Mouse (Mus musculus): ENCODE results near the gene Tmod2. TPM values are rescaled to one million over a fixed set of nuclear protein-coding genes. Genes with fewer than 3 reads are reported as not detected.
"Not testable (repeated sequence)": the region's sequence is repeated elsewhere in the genome, so short reads cannot be mapped to it uniquely, and the experiment has no call there.

Tmod2 gene
- polyA plus RNA-seq, 1 experiment from 2014 or later: 36.0 TPM

DNA sequence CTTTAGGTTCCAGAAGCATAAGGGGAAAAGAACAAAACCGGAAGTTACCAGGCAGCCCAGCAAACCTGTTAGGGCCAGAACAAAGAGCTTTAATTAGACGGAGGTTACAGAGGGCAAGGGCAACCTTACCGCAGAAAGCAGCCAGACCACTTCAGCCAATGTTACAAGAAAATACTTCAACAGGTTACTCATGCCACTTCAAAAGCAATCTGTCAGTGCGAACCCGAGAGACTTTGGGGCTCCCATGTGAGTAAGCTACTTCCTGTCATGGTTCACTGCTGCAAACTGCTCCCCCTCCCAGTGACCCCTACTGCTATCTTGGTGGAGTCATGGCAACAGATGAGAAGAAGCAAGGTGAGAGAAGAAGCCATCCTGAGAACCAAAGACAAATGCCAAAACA, 69.6 kb downstream of the Tmod2 start:
- Histone ChIP-seq H3K4me2 (replicated peaks) (no peak overlapping the region), H3K9me3 (no peaks in the 10 kb centered on the region), H3K4me3 (no peak overlapping the region), H3K9ac (no peak overlapping the region), H3K27me3 (no peaks in the 10 kb centered on the region), H3K27ac (no peak overlapping the region), H3K4me1 (peaks cover 7% of the 10 kb centered on the region; the same call in 1 of the 2 replicates), H3K36me3 (no peaks in the 10 kb centered on the region)
- 28% methylated on average over 5 of the region's 5 CpGs for WGBS
- no peak for ATAC-seq (ENCODE audit: insufficient number of reproducible peaks, insufficient read depth, low FRiP score, low TSS enrichment)

DNA sequence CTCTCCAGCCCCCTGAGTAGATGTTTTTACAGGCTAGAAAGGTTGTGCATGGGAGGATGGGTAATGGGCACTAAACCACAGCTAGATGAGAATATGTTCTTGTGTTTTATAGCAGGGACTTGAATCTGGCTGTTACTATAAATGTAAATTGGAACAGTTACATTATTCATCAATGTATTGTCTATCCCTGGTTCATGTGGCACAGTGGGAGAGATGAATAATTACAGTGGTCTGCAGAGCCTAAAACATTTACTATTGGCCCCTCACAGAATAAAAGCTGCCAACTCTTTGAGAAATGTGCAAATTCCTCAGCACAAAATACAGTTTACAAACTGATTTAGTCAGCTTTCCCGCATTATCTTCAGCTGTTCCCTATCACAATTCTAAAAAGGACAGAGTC, 74.7 kb downstream of the Tmod2 start:
- no peaks in the 10 kb centered on the region for H3K36me3 ChIP-seq
- H3K27ac ChIP-seq: no peak overlapping the region
- WGBS: 87% methylated on average over 1 of the region's 1 CpGs
- peaks cover 3% of the 10 kb centered on the region; the same call in 1 of the 2 replicates for H3K4me1 ChIP-seq
- H3K27me3 ChIP-seq: no peaks in the 10 kb centered on the region
- no peak for ATAC-seq (ENCODE audit: insufficient number of reproducible peaks, insufficient read depth, low FRiP score, low TSS enrichment)
- H3K4me3 ChIP-seq: no peak overlapping the region
- H3K9ac ChIP-seq: no peak overlapping the region
- H3K4me2 ChIP-seq (replicated peaks): no peak overlapping the region
- H3K9me3 ChIP-seq: no peaks in the 10 kb centered on the region

DNA sequence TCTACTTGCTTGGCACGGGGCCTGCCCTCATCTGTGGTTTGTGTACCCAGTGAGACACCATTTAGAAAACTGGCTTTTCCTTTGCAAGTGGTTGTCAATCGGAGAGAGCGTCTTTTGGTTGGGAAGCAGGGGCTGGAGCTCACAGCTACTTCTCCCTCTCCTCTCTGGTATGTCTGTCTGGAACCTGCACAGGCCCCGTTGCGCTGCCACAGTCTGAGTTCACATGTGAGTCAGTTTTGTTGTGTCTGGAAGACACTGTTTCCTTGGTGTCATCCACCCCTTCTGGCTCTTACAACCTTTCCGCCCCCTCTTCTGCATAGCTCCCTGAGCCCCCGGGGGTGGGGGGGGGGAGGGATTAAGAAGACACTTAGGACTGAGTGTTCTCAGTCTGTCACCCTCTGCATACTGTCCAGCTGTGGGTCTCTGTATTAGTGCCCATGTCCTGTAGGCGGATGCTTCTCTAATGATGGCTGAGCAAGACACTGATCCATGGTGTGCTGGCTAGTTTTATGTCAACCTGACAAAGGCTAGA, 76.6 kb downstream of the Tmod2 start:
- ATAC-seq (ENCODE audit: insufficient number of reproducible peaks, insufficient read depth, low FRiP score, low TSS enrichment): no peak
- H3K4me2 ChIP-seq (replicated peaks): no peak overlapping the region
- no peak overlapping the region for H3K27ac ChIP-seq
- H3K9ac ChIP-seq: no peak overlapping the region
- H3K9me3 ChIP-seq: no peaks in the 10 kb centered on the region
- no peaks in the 10 kb centered on the region for H3K27me3 ChIP-seq
- no peaks in the 10 kb centered on the region for H3K4me1 ChIP-seq
- no peak overlapping the region for H3K4me3 ChIP-seq
- no peaks in the 10 kb centered on the region for H3K36me3 ChIP-seq
- WGBS: 90% methylated on average over 8 of the region's 8 CpGs

DNA sequence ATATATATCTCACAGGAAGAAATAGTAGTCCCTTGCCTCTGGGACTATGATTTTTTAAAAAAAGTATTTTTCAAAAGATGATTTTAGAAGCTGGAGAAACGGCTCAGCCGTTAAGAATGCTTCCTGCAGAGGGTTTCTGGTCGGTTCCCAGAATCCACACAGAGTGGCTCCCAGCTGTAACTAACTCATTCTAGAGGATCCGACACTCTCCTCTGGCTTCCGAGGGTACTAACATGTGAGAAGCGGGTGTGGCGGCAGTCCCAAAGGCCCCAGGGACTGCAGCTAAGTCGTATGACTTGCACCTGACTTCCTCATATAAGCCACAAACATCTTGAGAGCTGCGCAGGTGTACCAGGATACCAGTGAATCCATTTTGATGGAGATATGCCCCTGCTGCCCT, 78.1 kb downstream of the Tmod2 start:
- not testable (repeated sequence) for H3K4me1 ChIP-seq

DNA sequence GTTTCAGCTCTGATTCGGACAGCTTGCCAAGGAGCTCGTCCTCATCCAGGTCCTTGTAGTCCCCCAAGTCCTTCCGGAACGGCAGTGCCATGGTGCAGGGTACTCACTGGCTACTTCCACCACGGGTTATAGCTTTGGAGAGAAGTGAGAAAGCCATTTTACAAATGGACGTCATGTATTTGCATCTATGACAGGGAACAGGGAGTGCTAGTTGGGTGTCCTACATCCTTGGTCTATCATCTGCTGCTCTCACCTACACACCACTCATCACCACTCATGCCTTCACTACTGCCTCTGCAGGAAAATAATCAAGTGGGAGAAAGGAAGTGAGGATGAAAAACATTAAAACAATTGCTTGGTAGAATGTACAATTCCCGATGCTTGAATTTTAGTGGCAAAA, 78.7 kb downstream of the Tmod2 start:
- H3K4me2 ChIP-seq (replicated peaks): no peak overlapping the region
- H3K27me3 ChIP-seq: no peaks in the 10 kb centered on the region
- H3K4me3 ChIP-seq: no peak overlapping the region
- WGBS: 89% methylated on average over 7 of the region's 7 CpGs
- no peak overlapping the region for H3K9ac ChIP-seq
- H3K4me1 ChIP-seq: no peaks in the 10 kb centered on the region
- peaks cover 8% of the 10 kb centered on the region for H3K36me3 ChIP-seq
- no peaks in the 10 kb centered on the region for H3K9me3 ChIP-seq
- ATAC-seq (ENCODE audit: insufficient number of reproducible peaks, insufficient read depth, low FRiP score, low TSS enrichment): no peak
- H3K27ac ChIP-seq: no peak overlapping the region

More for the DNA sequence above, 78.1 kb downstream of the Tmod2 start:
- WGBS: 71% methylated on average over 9 of the region's 9 CpGs
- not testable (repeated sequence) for H3K9me3 ChIP-seq; H3K4me2 ChIP-seq (replicated peaks); H3K36me3 ChIP-seq; H3K4me3 ChIP-seq; H3K9ac ChIP-seq; H3K27me3 ChIP-seq; H3K27ac ChIP-seq; ATAC-seq (ENCODE audit: insufficient number of reproducible peaks, insufficient read depth, low FRiP score, low TSS enrichment)

DNA sequence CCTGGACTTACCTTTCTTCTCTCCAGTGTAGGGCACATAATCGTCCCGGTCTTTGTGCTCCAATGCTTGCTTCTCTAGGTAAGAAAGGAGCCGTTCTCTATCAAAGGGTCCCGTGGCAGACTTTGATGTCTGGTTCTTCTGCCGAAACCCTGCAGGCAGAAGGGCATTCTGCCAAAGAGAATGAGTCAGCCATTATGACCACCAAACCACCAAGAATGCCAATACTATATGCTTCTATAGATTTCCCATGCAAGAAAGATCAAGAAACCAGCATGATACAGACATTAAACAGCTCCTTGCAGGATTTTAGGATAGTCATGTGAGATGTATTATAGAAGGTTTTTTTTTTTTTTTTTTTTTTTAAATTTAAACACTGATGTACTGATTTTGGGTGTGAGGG, 81.8 kb downstream of the Tmod2 start:
- Histone ChIP-seq H3K9ac (no peak overlapping the region), H3K36me3 (peaks cover 8% of the 10 kb centered on the region), H3K4me1 (no peaks in the 10 kb centered on the region), H3K27ac (no peak overlapping the region), H3K9me3 (no peaks in the 10 kb centered on the region), H3K27me3 (no peaks in the 10 kb centered on the region), H3K4me2 (replicated peaks) (no peak overlapping the region), H3K4me3 (no peak overlapping the region)
- WGBS: 84% methylated on average over 5 of the region's 5 CpGs
- ATAC-seq (ENCODE audit: insufficient number of reproducible peaks, insufficient read depth, low FRiP score, low TSS enrichment): no peak

DNA sequence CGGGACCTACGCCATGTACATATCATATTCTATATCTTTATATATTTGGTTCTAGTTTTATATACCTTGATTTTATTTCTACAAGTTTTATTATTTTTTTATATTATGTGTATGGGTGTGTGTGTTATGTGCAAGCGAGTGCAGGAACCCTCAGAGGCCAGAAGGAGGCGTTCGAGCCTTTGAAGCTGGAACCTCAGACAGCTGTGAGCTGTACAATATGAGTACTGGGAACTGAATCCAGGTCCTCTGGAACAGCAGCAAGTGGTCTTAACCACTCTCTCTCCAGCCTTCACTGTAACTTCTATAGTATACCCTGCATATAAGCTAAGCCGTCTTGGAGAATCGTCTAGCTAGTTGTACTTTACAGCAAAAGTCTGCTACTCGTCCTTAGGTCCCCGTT, 83.0 kb downstream of the Tmod2 start:
- Histone ChIP-seq H3K27ac (no peak overlapping the region), H3K27me3 (no peaks in the 10 kb centered on the region), H3K36me3 (peaks cover 8% of the 10 kb centered on the region), H3K9ac (no peak overlapping the region), H3K4me3 (no peak overlapping the region), H3K4me1 (no peaks in the 10 kb centered on the region), H3K9me3 (no peaks in the 10 kb centered on the region), H3K4me2 (replicated peaks) (no peak overlapping the region)
- ATAC-seq (ENCODE audit: insufficient number of reproducible peaks, insufficient read depth, low FRiP score, low TSS enrichment): no peak
- 96% methylated on average over 9 of the region's 9 CpGs for WGBS

DNA sequence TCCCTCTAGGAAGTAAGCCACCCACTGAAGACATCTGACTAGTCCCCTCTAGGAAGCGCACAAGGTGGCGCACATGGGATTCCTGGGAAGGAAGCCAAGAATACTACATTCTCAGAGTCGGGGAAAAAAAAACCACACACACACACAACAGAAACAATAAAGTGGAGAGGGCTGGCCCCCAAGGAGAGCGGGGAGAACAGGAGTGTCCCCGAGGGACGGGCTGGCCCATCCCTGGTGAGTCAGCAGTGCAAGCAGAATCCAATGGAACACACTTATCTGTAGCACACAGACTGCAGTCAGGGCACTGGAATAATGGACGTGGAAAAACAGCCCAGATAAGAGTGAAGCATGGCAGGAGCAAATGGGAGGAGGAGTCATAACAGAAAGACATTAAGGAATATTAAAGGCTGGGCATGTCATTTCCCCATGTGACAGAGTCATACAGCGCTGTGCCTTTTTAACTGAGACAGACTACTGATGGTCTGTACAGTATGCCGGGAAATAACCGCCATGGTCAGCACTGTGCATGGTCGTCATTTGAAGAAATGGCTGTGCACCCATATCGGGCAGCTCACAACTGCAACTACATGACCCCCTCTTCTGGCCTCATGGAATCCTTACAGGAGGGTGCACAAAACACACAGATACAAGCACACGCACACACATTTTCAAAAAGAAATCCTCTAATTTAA, 83.6 kb downstream of the Tmod2 start:
- no peaks in the 10 kb centered on the region for H3K4me1 ChIP-seq
- H3K27me3 ChIP-seq: no peaks in the 10 kb centered on the region
- no peaks in the 10 kb centered on the region for H3K9me3 ChIP-seq
- H3K4me3 ChIP-seq: no peak overlapping the region
- H3K36me3 ChIP-seq: peaks cover 8% of the 10 kb centered on the region
- WGBS: 88% methylated on average over 13 of the region's 13 CpGs
- no peak for ATAC-seq (ENCODE audit: insufficient number of reproducible peaks, insufficient read depth, low FRiP score, low TSS enrichment)
- no peak overlapping the region for H3K4me2 ChIP-seq (replicated peaks)
- no peak overlapping the region for H3K27ac ChIP-seq
- no peak overlapping the region for H3K9ac ChIP-seq

DNA sequence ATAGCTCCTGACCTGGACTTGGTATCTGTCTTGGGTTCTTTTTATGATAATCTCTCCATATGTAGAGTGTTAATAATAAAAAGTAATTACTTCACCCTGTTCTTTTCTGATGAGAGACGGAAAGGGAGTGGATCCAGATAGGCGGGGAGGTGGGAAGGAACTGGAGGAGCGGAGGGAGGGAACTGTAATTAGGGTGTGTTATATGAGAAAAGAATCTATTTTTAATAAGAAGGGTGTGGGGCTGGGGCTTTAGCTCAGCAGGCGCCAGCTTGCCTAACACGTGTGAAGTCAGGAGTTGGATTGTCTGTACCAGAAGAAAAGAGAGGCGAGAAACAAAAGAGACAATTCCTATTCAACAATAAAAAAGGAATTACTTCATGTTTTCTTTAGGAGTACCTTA, 87.5 kb downstream of the Tmod2 start:
- WGBS: 64% methylated on average over 6 of the region's 6 CpGs
- Histone ChIP-seq H3K27me3 (no peaks in the 10 kb centered on the region), H3K4me1 (no peaks in the 10 kb centered on the region), H3K4me2 (replicated peaks) (no peak overlapping the region), H3K27ac (no peak overlapping the region), H3K4me3 (no peak overlapping the region), H3K9me3 (no peaks in the 10 kb centered on the region), H3K9ac (no peak overlapping the region), H3K36me3 (peaks cover 5% of the 10 kb centered on the region)
- ATAC-seq (ENCODE audit: insufficient number of reproducible peaks, insufficient read depth, low FRiP score, low TSS enrichment): no peak

DNA sequence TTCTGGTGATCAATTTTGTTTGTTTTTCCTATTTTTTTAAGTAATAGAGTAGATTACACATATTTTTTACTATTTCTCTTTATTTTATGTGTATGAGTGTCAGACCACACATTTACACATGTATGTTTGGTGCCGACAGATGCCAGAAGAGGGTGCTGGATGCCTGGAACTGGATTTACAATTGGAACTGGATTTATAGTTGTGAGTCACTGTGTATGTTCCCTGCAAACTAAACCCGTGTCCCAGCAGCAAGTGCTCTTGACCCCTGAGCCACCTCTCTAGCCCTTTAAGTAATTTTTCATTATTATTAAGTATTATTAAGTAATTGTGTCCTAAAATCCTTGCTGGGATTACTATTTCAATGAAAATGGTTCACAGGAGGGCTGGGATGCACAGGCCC, 88.9 kb downstream of the Tmod2 start:
- Histone ChIP-seq H3K4me1 (no peaks in the 10 kb centered on the region), H3K27me3 (no peaks in the 10 kb centered on the region), H3K9me3 (no peaks in the 10 kb centered on the region), H3K36me3 (no peaks in the 10 kb centered on the region), H3K4me2 (replicated peaks) (no peak overlapping the region), H3K4me3 (no peak overlapping the region), H3K9ac (no peak overlapping the region), H3K27ac (no peak overlapping the region)
- ATAC-seq (ENCODE audit: insufficient number of reproducible peaks, insufficient read depth, low FRiP score, low TSS enrichment): no peak
- 76% methylated on average over 2 of the region's 2 CpGs for WGBS

DNA sequence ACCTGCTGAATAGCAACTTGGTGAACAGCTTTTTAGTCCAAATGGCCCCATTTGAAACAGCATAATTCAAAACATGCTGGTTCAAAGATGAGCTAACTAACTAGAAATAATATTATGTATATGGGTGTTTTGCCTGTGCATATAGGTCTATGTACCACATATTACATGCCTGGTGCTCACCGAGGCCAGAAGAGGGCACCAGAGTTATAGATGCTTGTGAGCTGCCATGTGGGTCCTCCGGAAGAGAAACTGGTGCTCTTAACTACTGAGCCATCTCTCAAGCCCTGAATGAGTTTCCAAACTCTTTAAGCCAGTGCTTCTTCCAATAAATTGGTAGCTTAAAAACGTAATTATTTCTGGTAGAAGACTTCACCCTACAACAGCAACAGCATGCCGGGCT, 89.3 kb downstream of the Tmod2 start:
- Histone ChIP-seq H3K27ac (no peak overlapping the region), H3K4me3 (no peak overlapping the region), H3K9me3 (no peaks in the 10 kb centered on the region), H3K27me3 (no peaks in the 10 kb centered on the region), H3K36me3 (no peaks in the 10 kb centered on the region), H3K4me1 (no peaks in the 10 kb centered on the region), H3K4me2 (replicated peaks) (no peak overlapping the region), H3K9ac (no peak overlapping the region)
- 57% methylated on average over 4 of the region's 4 CpGs for WGBS
- no peak for ATAC-seq (ENCODE audit: insufficient number of reproducible peaks, insufficient read depth, low FRiP score, low TSS enrichment)

DNA sequence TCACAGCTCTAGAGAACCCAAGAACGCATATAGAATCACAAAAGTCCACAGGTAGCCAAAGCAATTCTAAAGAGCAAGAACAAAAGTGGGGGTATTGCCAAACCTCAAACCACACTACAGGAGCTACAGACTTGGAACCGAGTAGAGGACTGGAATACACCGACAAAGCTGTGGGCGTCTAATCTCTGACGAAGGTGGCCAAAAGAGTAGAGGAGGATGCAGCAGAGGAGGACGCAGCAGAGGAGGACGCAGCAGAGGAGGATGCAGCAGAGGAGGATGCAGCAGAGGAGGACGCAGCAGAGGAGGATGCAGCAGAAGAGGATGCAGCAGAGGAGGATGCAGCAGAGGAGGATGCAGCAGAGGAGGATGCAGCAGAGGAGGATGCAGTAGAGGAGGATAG, 90.2 kb downstream of the Tmod2 start:
- Histone ChIP-seq H3K4me2 (replicated peaks) (no peak overlapping the region), H3K4me1 (no peaks in the 10 kb centered on the region), H3K36me3 (no peaks in the 10 kb centered on the region), H3K4me3 (no peak overlapping the region), H3K9me3 (no peaks in the 10 kb centered on the region), H3K27ac (no peak overlapping the region), H3K27me3 (no peaks in the 10 kb centered on the region), H3K9ac (no peak overlapping the region)
- WGBS: 93% methylated on average over 8 of the region's 8 CpGs
- ATAC-seq (ENCODE audit: insufficient number of reproducible peaks, insufficient read depth, low FRiP score, low TSS enrichment): no peak

Data from embryonic facial prominence, embryonic 12.5 days (tissue).